Mouse (Mus musculus) right cerebral cortex, postnatal 36 days (tissue): Measurements from ENCODE around the gene Fbxl13.

Experiments used
- DNase-seq, 2 experiments: peaks; one replicate each; pipeline ENCODE4 v3.0.0; 2022; ENCODE audit warnings: low spot score in 2 of 2, mixed read lengths in 1 of 2

Fbxl13 gene

GRCm38 (mm10) chr5:21519166-21519565, 126.3 kb downstream of the Fbxl13 start:
- DNase-seq, result no peak

DNA sequence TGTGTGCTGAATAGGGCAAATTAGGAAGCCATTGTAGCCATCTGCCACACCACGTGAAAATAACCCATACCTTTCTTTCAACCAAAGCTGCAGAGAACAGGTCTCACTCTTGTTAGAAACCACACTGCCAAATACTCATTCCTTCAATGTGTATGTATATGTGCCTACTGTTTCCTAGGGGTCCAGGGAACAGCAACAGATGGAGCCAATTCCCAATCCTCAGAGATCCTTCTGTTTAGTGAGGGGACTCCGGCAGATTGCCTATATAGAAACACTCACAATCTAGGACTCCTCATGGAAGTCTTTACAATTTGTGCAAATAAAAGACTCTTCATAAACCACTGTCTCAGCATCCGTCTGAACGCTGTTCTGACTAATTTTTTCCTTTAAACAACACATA, 127.2 kb downstream of the Fbxl13 start:
- DNase-seq, result no peak

- DNase-seq, result no peak
Measured at GRCm38 (mm10) chr5:21517562-21517961, 127.9 kb downstream of the Fbxl13 start.

DNA sequence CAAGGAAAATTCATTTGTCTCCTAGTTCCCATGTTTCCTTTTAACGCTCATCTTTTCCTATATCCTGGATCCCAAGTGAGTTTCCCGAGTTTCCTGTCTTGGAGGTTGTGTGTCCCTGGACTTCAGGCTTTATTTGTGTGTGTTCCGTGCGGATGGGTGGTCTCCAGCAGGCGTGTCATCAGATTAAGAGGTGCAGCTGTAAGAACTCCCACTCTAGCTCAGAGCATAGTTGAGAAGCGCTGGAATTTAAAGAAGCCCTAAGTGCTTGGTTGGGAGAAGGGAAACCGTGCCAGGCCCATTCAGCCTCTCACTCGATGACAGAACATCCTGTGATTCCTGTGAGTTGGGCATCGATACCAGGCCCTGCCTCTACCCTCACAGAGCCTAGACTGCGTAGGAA, 132.1 kb downstream of the Fbxl13 start:
- DNase-seq, result no peak

DNA sequence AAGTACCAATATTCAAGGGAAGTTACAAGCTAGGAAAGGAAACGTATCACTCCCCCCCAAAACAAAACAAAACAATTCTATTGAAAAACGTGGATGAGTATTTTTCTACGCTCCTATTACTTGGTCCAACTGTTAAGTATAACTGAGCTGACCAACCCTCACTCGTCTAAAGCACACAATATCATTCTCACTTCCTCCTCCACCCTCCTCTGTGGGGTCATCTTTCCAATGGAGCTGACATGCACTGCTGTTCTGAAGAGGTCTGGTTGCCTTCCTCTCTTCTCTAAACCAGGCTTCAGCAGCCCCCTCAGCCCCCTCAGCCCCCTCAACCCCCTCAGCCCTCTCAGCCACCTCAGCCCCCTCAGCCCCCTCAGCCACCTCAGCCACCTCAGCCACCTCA, 135.6 kb downstream of the Fbxl13 start:
- DNase-seq, result no peak

DNA sequence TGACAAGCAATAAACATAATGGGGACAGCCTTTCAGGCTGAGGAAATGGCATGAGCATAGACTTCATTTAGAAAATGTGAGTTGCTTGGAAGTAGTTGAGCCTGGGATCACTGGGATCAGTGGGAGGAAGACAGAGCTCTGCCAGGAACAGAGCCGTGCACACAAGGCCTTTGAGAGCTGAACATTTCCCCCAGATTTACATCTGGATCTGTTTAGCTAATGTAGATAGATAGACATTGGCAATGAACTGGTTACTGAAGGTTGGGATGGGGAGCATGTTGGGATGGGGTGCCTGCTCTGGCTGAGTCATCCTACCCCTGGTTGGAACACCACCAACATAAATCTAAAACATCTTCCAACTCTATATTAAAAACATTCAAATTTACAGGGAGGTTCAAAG, 138.5 kb downstream of the Fbxl13 start:
- DNase-seq, result no peak

GRCm38 (mm10) chr5:21505159-21505558, 140.3 kb downstream of the Fbxl13 start:
- no peak for DNase-seq

DNA sequence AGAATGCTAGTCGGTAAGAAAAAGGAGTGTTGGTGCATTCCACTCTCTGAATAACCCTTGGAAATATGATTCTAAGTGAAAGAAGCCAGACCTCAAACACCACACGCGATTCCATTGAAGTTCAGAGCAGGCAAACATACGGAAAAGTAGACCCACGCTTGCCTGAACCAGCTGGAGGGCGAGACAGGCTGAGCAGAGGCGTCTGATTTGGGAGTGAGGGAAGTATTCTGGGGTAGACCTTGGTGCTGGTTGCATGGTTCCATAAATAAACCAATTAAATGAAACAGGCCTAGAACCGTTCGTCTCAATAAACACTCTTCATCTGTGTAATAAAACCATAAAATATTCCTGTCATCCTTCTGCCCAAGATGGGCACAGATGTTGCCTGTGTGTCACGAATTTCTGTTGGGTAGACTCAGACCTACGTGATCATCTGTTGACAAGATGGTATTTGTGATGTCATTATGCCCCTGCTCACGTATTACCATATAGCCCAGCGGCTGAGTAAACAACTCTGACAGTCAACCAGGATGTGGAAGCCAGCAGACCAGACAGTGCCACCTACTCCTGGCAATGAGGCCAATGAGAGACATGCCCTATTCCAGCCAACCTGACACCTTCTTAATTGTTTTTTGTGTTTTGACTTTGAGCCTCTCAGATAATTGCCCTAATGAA, 142.4 kb downstream of the Fbxl13 start:
- peak in 1 of 2 experiments; percentile 40 for DNase-seq

DNA sequence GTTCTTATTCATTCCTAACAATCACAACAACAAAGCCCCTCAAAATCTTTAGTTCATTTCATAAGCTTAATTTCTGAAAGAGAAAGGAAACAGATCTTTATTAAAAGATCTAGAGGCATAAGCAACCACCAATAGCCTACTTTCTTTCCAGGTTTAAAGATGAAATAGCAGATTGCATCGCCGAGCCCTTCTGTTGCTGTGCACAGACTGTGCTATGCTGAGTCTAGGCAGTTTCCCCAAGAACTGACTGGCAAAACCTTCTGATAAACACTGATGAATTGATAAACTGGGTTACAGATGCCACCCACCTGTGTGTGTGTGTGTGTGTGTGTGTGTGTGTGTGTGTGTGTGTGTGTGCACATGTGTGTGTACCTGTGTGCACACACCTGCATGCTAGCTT, 144.5 kb downstream of the Fbxl13 start:
- no peak for DNase-seq

DNA sequence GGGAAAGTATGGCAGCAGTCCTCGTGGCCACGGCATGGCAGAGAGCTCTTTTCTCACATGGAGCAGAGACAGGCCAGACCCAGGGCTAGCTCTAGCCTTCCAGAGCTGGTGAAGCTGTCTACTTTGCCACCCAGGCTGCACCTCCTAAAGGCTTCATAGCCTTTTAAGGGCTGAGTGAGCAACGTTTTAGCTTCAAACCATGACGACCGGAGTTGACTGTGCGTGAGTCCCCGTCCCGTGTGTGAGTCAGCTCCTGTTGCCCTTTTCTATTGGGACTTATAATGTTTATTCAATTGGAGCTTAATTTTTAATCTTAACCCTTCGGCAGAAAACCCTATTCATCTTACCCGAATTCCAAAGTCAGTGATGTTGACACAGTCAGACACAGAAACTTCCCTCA, 145.3 kb downstream of the Fbxl13 start:
- DNase-seq, result no peak

- DNase-seq, result no peak
Measured at GRCm38 (mm10) chr5:21498925-21499324, 146.5 kb downstream of the Fbxl13 start.

DNA sequence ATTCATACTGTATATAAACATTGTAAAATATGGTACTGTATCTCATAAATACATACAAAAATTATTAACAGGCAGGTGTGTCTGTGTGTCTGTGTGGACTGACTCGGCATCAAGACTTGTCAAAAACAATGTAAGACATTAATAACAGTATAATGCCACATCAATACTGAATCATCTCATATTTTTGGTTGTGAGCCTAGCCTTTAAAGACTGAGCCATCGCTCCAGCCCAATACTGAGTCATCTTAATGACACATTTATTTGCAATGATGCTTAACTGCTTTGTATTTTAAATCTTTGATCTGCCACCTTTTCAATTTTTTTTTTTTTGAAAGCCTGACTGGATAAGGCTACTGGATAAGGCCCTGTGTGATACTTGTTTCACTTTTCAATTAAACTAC, 146.9 kb downstream of the Fbxl13 start:
- no peak for DNase-seq

- DNase-seq, result no peak
Measured at GRCm38 (mm10) chr5:21496881-21497280, 148.6 kb downstream of the Fbxl13 start.

DNA sequence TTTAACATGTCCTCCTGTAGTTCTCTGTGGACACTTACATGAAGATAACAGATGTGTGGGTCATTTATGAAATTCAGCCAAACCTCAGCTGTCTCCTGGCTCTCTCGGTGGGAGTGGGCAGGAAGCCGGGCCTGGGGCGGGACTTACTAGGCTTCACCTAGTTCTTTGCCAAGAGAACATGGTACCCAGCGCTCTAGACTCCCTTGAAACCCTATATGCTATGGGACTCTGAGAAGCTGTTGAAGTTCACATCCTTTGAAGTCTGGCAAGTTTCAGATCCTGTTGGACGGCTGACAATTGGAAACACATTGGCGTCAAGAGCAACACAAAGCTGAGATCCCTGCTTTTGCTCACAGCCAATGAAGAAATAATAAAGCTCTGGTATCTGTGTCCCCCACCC, 149.1 kb downstream of the Fbxl13 start:
- DNase-seq, result no peak

GRCm38 (mm10) chr5:21494781-21495180, 150.7 kb downstream of the Fbxl13 start:
- no peak for DNase-seq

- DNase-seq, result no peak
Measured at GRCm38 (mm10) chr5:21493294-21493999, 152.0 kb downstream of the Fbxl13 start.

GRCm38 (mm10) chr5:21492213-21492612, 153.2 kb downstream of the Fbxl13 start:
- no peak for DNase-seq

DNA sequence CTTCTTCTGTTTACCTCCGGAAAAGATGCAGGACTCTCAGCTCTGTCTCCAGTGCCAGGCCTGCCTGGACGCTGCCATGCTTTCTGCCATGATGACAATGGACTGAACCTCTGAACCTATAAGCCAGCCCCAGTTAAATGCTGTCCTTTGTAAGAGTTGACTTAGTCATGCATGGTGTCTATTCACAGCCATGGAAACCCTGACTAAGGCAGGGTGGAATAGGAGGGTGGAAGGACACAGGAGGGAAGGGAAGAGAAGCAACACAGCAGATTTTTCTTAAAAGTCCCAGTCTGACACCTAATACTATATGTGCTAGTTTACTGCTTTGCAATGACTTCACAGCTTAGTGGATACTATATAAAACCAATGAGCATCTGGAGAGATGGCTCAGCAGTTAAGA, 154.0 kb downstream of the Fbxl13 start:
- no peak for DNase-seq

GRCm38 (mm10) chr5:21489135-21489534, 156.3 kb downstream of the Fbxl13 start:
- no peak for DNase-seq

DNA sequence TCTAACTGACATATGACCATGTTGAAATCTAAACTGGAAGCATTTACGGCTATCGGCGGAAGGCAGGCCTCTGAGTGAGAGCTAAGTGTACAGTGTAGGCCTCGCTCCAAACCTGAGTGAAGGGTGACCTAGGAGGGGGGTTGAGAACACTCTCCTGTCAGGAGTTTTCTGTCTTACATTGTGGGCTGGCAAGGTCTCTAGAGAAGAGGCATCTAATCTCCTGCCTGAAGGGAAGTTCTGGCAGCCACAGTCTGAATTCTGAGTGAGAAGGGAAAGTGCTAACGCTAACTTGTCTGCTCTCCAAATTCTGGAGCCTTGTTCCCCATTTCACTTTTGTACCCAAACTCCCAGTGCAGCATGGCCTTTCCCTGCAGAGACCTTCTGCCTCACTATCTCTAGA, 156.9 kb downstream of the Fbxl13 start:
- no peak for DNase-seq

DNA sequence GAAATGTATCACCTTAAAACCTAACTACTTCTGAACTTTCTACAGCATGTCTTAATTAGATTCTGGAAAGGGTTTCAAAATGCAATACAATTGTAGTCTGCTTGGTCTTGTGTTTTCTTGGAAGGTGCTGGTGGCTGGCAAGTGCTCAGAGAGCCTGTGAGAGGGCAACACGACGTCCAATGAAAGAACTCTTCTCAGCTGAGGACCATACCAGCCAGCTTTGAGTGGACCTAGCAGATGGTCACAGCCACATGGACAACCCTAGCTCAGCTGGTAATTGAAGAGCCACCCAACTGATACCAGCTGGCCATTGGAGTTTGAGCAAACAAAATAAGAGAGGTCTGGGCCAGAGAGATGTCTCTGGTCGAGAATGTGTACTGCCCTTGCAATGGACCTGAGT, 157.7 kb downstream of the Fbxl13 start:
- DNase-seq, result no peak

- DNase-seq, result no peak
Measured at GRCm38 (mm10) chr5:21487306-21487705, 158.1 kb downstream of the Fbxl13 start.

- DNase-seq, result no peak
Measured at GRCm38 (mm10) chr5:21486798-21487197, 158.6 kb downstream of the Fbxl13 start.
